Mouse (Mus musculus) heart, postnatal 25 days (tissue): ENCODE measurements around the gene Trpv4. TPM values are rescaled to one million over a fixed set of nuclear protein-coding genes. Genes with fewer than 3 reads are reported as not detected.

Experiments used
- DNase-seq: peaks from one replicate; pipeline ENCODE4 v3.0.0; 2022; ENCODE audit warnings: low spot score
- intact Hi-C: fragments of 180-260 bp; cut with DNase I; formaldehyde crosslinking; loops from one replicate; pipeline ENCODE4 v1.15.1; 2025
- total RNA-seq, 2 experiments: library from RNA; stranded (reverse); gene quantifications; 2 replicates each; pipeline ENCODE4 v1.2.3; 2021

The Trpv4 gene
- total RNA-seq, 2 experiments from 2014 or later = 5.1 to 5.3 TPM

DNA sequence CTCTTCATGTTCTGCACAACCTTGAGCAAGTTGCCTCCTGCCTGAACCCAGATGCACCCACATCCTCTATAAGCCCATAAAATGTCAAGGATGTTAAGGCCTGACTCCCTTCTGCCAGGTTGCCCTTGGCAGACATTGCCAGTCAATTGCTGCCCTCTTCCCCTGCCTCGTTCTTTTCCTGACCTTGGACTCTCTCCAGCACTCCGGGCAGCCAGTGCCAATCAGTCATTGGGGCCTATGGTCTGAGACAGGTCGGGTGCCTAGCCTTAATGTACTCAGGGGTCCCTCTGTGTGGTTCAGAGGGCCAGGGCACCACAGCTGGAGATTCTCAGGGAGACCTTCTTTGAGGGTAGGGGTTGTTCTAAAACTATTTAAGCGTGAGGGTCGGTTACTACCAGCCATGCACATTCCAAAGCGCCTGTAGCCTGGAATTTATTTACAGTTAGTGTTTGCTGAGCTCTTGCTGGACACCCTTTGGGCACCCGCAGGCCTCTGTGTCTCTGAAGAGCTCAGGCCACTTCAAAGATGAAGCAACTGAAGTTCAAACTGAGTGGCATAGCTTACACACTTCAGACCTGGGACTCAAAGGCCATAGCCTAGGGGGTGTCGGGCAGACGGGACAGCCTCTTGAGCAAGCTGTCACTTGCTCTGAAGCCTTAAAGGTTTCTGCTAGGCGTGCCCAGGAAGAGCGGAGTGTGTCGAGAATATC, 84.1 kb downstream of the Trpv4 start:
- no peak for DNase-seq
- intact Hi-C loops = loop anchor here (5.0 kb wide), 1 partner anchor 33 kb away; no protein-coding TSS in a partner anchor

DNA sequence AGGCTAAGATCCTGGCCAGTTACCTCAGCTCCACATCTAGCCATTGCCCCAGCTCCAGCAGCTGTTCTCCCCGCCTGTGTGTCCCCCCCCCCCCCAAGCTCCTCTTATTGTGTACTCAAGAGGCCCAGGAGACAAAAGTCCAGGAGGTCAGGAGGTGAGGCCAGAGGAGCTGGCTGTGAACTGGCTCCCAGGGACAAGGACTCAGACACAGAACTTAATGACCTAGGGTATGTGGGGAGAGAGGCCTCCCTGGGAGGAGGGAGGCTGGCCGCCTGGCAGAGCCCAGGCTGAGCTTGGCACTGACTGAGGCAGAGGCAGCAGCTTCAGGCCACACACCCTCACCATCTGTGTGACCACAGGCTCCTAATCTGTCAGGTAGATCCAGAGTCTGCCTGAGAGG, 85.2 kb downstream of the Trpv4 start:
- intact Hi-C loops = loop anchor here (5.0 kb wide), 1 partner anchor 34 kb away; no protein-coding TSS in a partner anchor
- DNase-seq = no peak

Other genes with a start within 250 kb of the Trpv4 start
- 10 to 100 TPM; 15.8 to 17.0 TPM for gene Mmab, start 214.4 kb downstream of the Trpv4 start, total RNA-seq
- gene Mvk, start 214.2 kb downstream of the Trpv4 start, total RNA-seq = 1 to 10 TPM; 9.2 to 9.7 TPM
- 1 to 10 TPM; 2.4 to 4.2 TPM for gene Fam222a, start 90.4 kb downstream of the Trpv4 start, total RNA-seq
- gene Gltp, start 32.6 kb upstream of the Trpv4 start, total RNA-seq = 10 to 100 TPM; 17.1 to 18.0 TPM
- 1 to 10 TPM; 3.5 to 3.6 TPM for gene Tchp, start 49.3 kb upstream of the Trpv4 start, total RNA-seq
- gene Ankrd13a, start 116.3 kb upstream of the Trpv4 start, total RNA-seq = 10 to 100 TPM; 31.3 to 35.2 TPM
- gene Git2, start 117.1 kb upstream of the Trpv4 start, total RNA-seq = 10 to 100 TPM; 29.1 to 37.9 TPM
- 1 to 10 TPM; 5.1 to 5.7 TPM for gene 1500011B03Rik, start 165.0 kb upstream of the Trpv4 start, total RNA-seq
- gene 4930519G04Rik, start 195.2 kb upstream of the Trpv4 start, total RNA-seq = not detected
- gene Gm9936, start 200.3 kb upstream of the Trpv4 start, total RNA-seq = not detected
- 1 to 10 TPM; 4.0 to 8.1 TPM for gene Oasl2, start 238.5 kb upstream of the Trpv4 start, total RNA-seq